Mouse (Mus musculus) intestine, embryonic 15.5 days (tissue): ENCODE results near the gene Rnf24. TPM values are rescaled to one million over a fixed set of nuclear protein-coding genes. Genes with fewer than 3 reads are reported as not detected.

Experiments
- ATAC-seq: fragments of 200-750 bp; cut with Nextera tagmentation; 2 replicates; pipeline ENCODE4 v1.8.0; 2017; ENCODE audit warnings: moderate TSS enrichment, moderate library complexity
- H3K27ac ChIP-seq: fragments of 300-500 bp; sonication (generic); 2 replicates; pipeline ENCODE4 v1.5.1; 2015; ENCODE audit warnings: mild to moderate bottlenecking, inconsistent platforms
- H3K27me3 ChIP-seq: fragments of 300-500 bp; sonication (generic); replicated peaks from 2 replicates; pipeline ENCODE4 v1.6.1; 2015; ENCODE audit warnings: inconsistent platforms
- H3K36me3 ChIP-seq: fragments of 300-500 bp; sonication (generic); 2 replicates; pipeline ENCODE4 v1.6.1; 2015; ENCODE audit warnings: inconsistent platforms
- H3K4me1 ChIP-seq: fragments of 300-500 bp; sonication (generic); replicated peaks from 2 replicates; pipeline ENCODE4 v1.6.1; 2015; ENCODE audit warnings: inconsistent platforms
- H3K4me2 ChIP-seq: fragments of 300-500 bp; sonication (generic); replicated peaks from 2 replicates; pipeline ENCODE4 v1.6.1; 2015; ENCODE audit warnings: mild to moderate bottlenecking, inconsistent platforms
- H3K4me3 ChIP-seq: fragments of 300-500 bp; sonication (generic); replicated peaks from 2 replicates; pipeline ENCODE4 v1.5.1; 2015; ENCODE audit warnings: inconsistent platforms
- H3K9ac ChIP-seq: fragments of 300-500 bp; sonication (generic); 2 replicates; pipeline ENCODE4 v1.6.1; 2015; ENCODE audit warnings: inconsistent platforms
- H3K9me3 ChIP-seq: fragments of 300-500 bp; sonication (generic); 2 replicates; pipeline ENCODE4 v1.6.1; 2016; ENCODE audit warnings: inconsistent platforms
- WGBS: fragments of 180-500 bp; shearing (Covaris S2); methylation state at CpG from one replicate; pipeline ENCODE4 v1.1.7; 2015; 5-methylcytosine and 5-hydroxymethylcytosine counted together
- polyA plus RNA-seq: library from polyadenylated mRNA; unstranded; fragments of >200 nt; fragmentation: Nextera tagmentation; extraction: Ambion mirVana; gene quantifications from 2 replicates; pipeline ENCODE4 v1.2.1, GENCODE M21; 2015

The Rnf24 gene
- polyA plus RNA-seq, 1 experiment from 2014 or later, result 2.2 TPM

- Histone ChIP-seq H3K27ac (peak overlapping the region; percentile 45; the same call in 1 of the 2 replicates), H3K9ac (no peak overlapping the region), H3K4me1 (peaks cover 18% of the 10 kb centered on the region), H3K36me3 (no peaks in the 10 kb centered on the region), H3K4me2 (peak overlapping the region; percentile 17; the same call in 1 of the 2 replicates), H3K9me3 (no peaks in the 10 kb centered on the region), H3K27me3 (no peaks in the 10 kb centered on the region), H3K4me3 (no peak overlapping the region)
- ATAC-seq, result no peak
- 25% methylated on average over 9 of the region's 9 CpGs for WGBS
These were observed 92.0 kb downstream of the Rnf24 start for GRCm38 (mm10) chr2:131260544-131261307.

DNA sequence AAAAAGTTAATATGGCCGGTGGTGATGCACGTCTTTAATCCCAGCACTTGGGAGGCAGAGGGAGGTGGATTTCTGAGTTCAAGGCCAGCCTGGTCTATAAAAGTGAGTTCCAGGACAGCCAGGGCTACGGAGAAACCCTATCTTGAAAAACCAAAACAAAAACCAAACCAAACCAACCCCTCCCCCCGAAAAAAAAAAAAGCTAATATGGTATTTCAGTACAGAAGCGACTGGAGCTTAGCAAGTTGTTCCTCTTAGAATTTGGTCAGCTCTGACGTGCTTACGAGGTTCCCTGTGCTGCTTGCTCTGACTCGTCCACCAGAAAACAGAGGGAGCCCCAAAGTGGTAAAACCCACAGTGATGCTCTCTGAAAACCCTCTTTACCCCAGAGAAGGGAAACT lies 94.0 kb downstream of the Rnf24 start:
- Histone ChIP-seq H3K27me3 (no peaks in the 10 kb centered on the region), H3K4me1 (peaks cover 11% of the 10 kb centered on the region; the same call in 1 of the 2 replicates), H3K36me3 (no peaks in the 10 kb centered on the region), H3K4me3 (no peak overlapping the region), H3K27ac (no peak overlapping the region), H3K9me3 (no peaks in the 10 kb centered on the region), H3K9ac (no peak overlapping the region), H3K4me2 (no peak overlapping the region)
- 73% methylated on average over 8 of the region's 8 CpGs for WGBS
- ATAC-seq, result no peak

DNA sequence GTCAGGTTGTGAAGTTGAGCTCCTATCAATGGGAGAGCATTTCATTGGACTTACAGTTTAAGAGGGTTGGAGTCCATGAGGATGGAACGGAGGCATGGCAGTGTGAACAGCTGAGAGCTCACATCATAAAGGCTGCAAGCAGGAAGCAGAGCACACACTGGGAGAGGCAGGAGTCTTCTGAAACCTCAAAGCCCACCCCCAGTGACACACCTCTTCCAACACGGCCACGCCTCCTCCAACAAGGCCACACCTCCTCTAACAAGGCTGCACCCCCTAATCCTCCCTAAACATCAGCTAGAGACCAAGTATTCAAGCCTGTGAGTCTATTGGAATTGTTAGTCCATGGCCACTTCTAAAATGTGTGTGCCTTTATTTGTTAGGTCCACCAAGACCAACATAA lies 97.0 kb downstream of the Rnf24 start:
- Histone ChIP-seq H3K4me3 (no peak overlapping the region), H3K9ac (no peak overlapping the region), H3K9me3 (no peaks in the 10 kb centered on the region), H3K4me2 (no peak overlapping the region), H3K36me3 (no peaks in the 10 kb centered on the region), H3K27me3 (no peaks in the 10 kb centered on the region), H3K27ac (no peak overlapping the region), H3K4me1 (peaks cover 4% of the 10 kb centered on the region; the same call in 1 of the 2 replicates)
- 67% methylated on average over 3 of the region's 3 CpGs for WGBS
- no peak for ATAC-seq

GRCm38 (mm10) chr2:131254329-131254713 lies 98.4 kb downstream of the Rnf24 start:
- peak; percentile 63 for ATAC-seq
- no peak overlapping the region for H3K4me3 ChIP-seq
- H3K9me3 ChIP-seq, result no peaks in the 10 kb centered on the region
- peak overlapping the region; percentile 69 for H3K27ac ChIP-seq
- H3K4me1 ChIP-seq, result no peaks in the 10 kb centered on the region; the same call in 1 of the 2 replicates
- H3K27me3 ChIP-seq, result no peaks in the 10 kb centered on the region
- H3K9ac ChIP-seq, result no peak overlapping the region
- H3K4me2 ChIP-seq, result peak overlapping the region; percentile 33; the same call in 1 of the 2 replicates
- no peaks in the 10 kb centered on the region for H3K36me3 ChIP-seq
- WGBS, result 42% methylated on average over 2 of the region's 2 CpGs

- peak; percentile 93 for ATAC-seq
- Histone ChIP-seq H3K9me3 (no peaks in the 10 kb centered on the region), H3K36me3 (no peaks in the 10 kb centered on the region), H3K4me1 (no peaks in the 10 kb centered on the region; the same call in 1 of the 2 replicates), H3K27me3 (no peaks in the 10 kb centered on the region), H3K4me2 (peak overlapping the region; percentile 33), H3K27ac (peak overlapping the region; percentile 69), H3K4me3 (no peak overlapping the region), H3K9ac (no peak overlapping the region)
- 14% methylated on average over 7 of the region's 7 CpGs for WGBS
These were observed 98.9 kb downstream of the Rnf24 start for GRCm38 (mm10) chr2:131253681-131254328.

Other genes with a start within 250 kb of the Rnf24 start
- gene Hspa12b, start 225.6 kb downstream of the Rnf24 start, polyA plus RNA-seq, result 9.1 and 9.7 TPM in 2 replicates
- not detected in 2 replicates for gene Gm11037, start 219.4 kb downstream of the Rnf24 start, polyA plus RNA-seq
- 98.6 and 110 TPM in 2 replicates for gene 1700037H04Rik, start 192.8 kb downstream of the Rnf24 start, polyA plus RNA-seq
- gene Cenpb, start 172.8 kb downstream of the Rnf24 start, polyA plus RNA-seq, result 12.5 and 12.6 TPM in 2 replicates
- gene Cdc25b, start 165.9 kb downstream of the Rnf24 start, polyA plus RNA-seq, result 44.6 and 49.8 TPM in 2 replicates
- gene Spef1, start 165.6 kb downstream of the Rnf24 start, polyA plus RNA-seq, result 3.9 and 4.3 TPM in 2 replicates
- 22.0 and 26.1 TPM in 2 replicates for gene Ap5s1, start 145.8 kb downstream of the Rnf24 start, polyA plus RNA-seq
- gene Mavs, start 118.8 kb downstream of the Rnf24 start, polyA plus RNA-seq, result 22.1 and 25.7 TPM in 2 replicates
- 28.0 and 35.4 TPM in 2 replicates for gene Pank2, start 90.4 kb downstream of the Rnf24 start, polyA plus RNA-seq
- 23.3 and 24.0 TPM in 2 replicates for gene Smox, start 138.6 kb upstream of the Rnf24 start, polyA plus RNA-seq
- 0.45 and 0.56 TPM in 2 replicates for gene Adra1d, start 209.4 kb upstream of the Rnf24 start, polyA plus RNA-seq